Mouse (Mus musculus) lung, embryonic 15.5 days (tissue): ENCODE measurements at regions not wholly inside any gene's neighbourhood (a gene's known extent, or its start where the extent isn't known, plus 50 kb on each side); places are given as distances from the start of the nearest gene placed in this dataset.
A peak's percentile ranks its signal among the peaks of the same experiment; 100 is the strongest.

Experiments
- ATAC-seq: fragments of 200-750 bp; cut with Nextera tagmentation; 2 replicates; pipeline ENCODE4 v1.8.0; 2017; ENCODE audit warnings: moderate number of reproducible peaks, borderline replicate concordance; ENCODE audit not compliant: low FRiP score, low TSS enrichment; ENCODE audit errors: extremely low read depth
- H3K27ac ChIP-seq: fragments of 300-500 bp; sonication (generic); 2 replicates; pipeline ENCODE4 v1.5.1; 2015; ENCODE audit warnings: moderate library complexity, mild to moderate bottlenecking, inconsistent platforms
- H3K27me3 ChIP-seq: fragments of 300-500 bp; sonication (generic); 2 replicates; pipeline ENCODE4 v1.6.1; 2015; ENCODE audit warnings: inconsistent platforms
- H3K36me3 ChIP-seq: fragments of 300-500 bp; sonication (generic); 2 replicates; pipeline ENCODE4 v1.6.1; 2015; ENCODE audit warnings: inconsistent platforms
- H3K4me1 ChIP-seq: fragments of 300-500 bp; sonication (generic); 2 replicates; pipeline ENCODE4 v1.6.1; 2015; ENCODE audit warnings: inconsistent platforms
- H3K4me2 ChIP-seq: fragments of 300-500 bp; sonication (generic); 2 replicates; pipeline ENCODE4 v1.6.1; 2015; ENCODE audit warnings: inconsistent platforms, mild to moderate bottlenecking, moderate library complexity
- H3K4me3 ChIP-seq: fragments of 300-500 bp; sonication (generic); 2 replicates; pipeline ENCODE4 v1.5.1; 2015; ENCODE audit warnings: mild to moderate bottlenecking, inconsistent platforms
- H3K9ac ChIP-seq: fragments of 300-500 bp; sonication (generic); 2 replicates; pipeline ENCODE4 v1.6.1; 2015; ENCODE audit warnings: inconsistent platforms
- H3K9me3 ChIP-seq: fragments of 300-500 bp; sonication (generic); 2 replicates; pipeline ENCODE4 v1.6.1; 2016; ENCODE audit warnings: inconsistent platforms
- WGBS: fragments of 180-500 bp; shearing (Covaris S2); methylation state at CpG from one replicate; pipeline ENCODE4 v1.1.7; 2015; 5-methylcytosine and 5-hydroxymethylcytosine counted together

DNA sequence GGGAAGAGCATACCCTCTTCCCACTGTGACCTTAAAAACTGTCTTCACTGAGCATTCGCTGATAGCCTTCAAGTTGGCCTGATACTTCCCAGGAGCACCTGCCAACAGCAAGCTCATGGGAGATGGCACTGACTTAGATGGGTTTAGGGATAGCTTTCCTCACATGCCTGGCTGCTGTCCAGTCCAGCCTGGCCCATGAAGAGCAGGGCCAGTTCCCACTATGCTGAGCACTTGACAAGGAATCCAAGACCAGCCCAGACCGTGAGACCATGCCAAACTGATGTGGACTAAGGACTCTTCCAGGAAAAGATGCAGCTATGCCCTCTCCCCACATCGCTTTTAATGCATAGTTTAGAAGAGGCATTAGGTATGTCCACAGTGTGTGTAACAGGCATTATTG lies 155.0 kb downstream of the Snx10 start:
- no peak for ATAC-seq
- 0 out of 2 replicates have a peak, but pooled peaks cover 5% of the 10 kb centered on the region for H3K27me3 ChIP-seq
- no peaks in the 10 kb centered on the region for H3K4me1 ChIP-seq
- H3K9me3 ChIP-seq: no peaks in the 10 kb centered on the region
- no peak overlapping the region for H3K27ac ChIP-seq
- no peaks in the 10 kb centered on the region for H3K36me3 ChIP-seq
- H3K4me3 ChIP-seq: no peak overlapping the region
- H3K4me2 ChIP-seq: no peak overlapping the region
- WGBS: 84% methylated on average over 3 of the region's 3 CpGs
- no peak overlapping the region for H3K9ac ChIP-seq

DNA sequence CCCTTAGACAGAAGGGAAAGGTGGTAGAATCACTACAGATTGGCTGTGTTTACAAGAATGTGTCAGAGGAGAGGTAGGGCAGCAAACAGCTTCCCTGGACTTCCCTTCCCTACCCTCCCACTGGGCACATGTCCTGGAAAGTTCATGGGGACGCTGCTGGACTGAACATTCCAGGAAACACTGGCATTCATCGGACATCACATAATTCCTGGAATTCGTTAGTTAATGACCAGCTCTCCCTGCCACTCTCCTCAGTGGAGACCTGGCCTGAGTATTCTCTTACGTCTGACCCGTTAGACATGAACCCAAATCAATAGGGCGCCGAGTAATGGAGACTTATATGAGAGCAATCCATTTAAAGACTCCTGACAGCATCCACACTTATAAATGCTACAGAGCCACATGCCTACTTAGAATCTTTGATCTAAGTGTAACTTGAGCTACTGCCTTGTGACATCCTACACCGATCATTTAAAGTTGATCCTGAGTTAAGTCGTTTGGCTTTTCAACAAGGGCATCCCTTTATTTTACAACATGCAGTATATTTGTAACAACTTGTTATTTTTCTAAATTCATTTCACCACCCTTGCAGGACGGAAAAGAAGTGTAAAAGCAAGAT lies 156.6 kb downstream of the Snx10 start:
- H3K9ac ChIP-seq: no peak overlapping the region
- ATAC-seq: no peak
- H3K9me3 ChIP-seq: no peaks in the 10 kb centered on the region
- H3K4me1 ChIP-seq: no peaks in the 10 kb centered on the region
- H3K36me3 ChIP-seq: no peaks in the 10 kb centered on the region
- H3K27ac ChIP-seq: no peak overlapping the region
- H3K4me2 ChIP-seq: no peak overlapping the region
- H3K4me3 ChIP-seq: no peak overlapping the region
- 50% methylated on average over 10 of the region's 10 CpGs for WGBS
- 0 out of 2 replicates have a peak, but pooled peaks cover 5% of the 10 kb centered on the region for H3K27me3 ChIP-seq

DNA sequence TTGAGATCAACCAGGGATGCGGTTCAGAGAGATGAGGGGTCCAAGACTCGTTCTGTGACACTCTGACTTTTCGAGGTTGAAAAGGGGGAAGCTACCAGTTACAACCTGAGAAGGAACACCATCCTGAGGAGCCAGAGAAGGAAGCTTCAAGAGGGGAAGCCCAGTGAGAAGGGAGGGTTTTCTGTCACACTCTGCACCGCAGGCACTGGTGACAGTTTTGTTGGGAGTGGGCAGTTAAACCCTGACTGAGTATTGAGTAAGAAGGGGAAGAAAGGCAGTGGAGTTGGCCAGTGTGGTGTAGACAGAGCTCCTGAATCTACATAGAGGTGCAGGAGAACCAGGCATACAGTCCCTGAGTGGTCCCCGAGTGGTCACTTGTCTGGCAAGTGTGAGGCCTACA lies 159.4 kb downstream of the Snx10 start:
- H3K27me3 ChIP-seq: no peaks in the 10 kb centered on the region
- WGBS: 86% methylated on average over 5 of the region's 5 CpGs
- H3K27ac ChIP-seq: no peak overlapping the region
- no peak for ATAC-seq
- H3K4me1 ChIP-seq: no peaks in the 10 kb centered on the region
- no peaks in the 10 kb centered on the region for H3K9me3 ChIP-seq
- H3K9ac ChIP-seq: no peak overlapping the region
- no peak overlapping the region for H3K4me2 ChIP-seq
- no peak overlapping the region for H3K4me3 ChIP-seq
- no peaks in the 10 kb centered on the region for H3K36me3 ChIP-seq

- H3K4me1 ChIP-seq: no peaks in the 10 kb centered on the region
- H3K27ac ChIP-seq: no peak overlapping the region
- no peaks in the 10 kb centered on the region for H3K36me3 ChIP-seq
- H3K4me2 ChIP-seq: no peak overlapping the region
- H3K9ac ChIP-seq: no peak overlapping the region
- 44% methylated on average over 8 of the region's 8 CpGs for WGBS
- H3K27me3 ChIP-seq: no peaks in the 10 kb centered on the region
- no peak overlapping the region for H3K4me3 ChIP-seq
- ATAC-seq: 0 out of 2 replicates have a peak, but pooled peaks have one; percentile 19
- H3K9me3 ChIP-seq: no peaks in the 10 kb centered on the region
Measured at GRCm38 (mm10) chr6:51685651-51686287, 162.1 kb downstream of the Snx10 start.

DNA sequence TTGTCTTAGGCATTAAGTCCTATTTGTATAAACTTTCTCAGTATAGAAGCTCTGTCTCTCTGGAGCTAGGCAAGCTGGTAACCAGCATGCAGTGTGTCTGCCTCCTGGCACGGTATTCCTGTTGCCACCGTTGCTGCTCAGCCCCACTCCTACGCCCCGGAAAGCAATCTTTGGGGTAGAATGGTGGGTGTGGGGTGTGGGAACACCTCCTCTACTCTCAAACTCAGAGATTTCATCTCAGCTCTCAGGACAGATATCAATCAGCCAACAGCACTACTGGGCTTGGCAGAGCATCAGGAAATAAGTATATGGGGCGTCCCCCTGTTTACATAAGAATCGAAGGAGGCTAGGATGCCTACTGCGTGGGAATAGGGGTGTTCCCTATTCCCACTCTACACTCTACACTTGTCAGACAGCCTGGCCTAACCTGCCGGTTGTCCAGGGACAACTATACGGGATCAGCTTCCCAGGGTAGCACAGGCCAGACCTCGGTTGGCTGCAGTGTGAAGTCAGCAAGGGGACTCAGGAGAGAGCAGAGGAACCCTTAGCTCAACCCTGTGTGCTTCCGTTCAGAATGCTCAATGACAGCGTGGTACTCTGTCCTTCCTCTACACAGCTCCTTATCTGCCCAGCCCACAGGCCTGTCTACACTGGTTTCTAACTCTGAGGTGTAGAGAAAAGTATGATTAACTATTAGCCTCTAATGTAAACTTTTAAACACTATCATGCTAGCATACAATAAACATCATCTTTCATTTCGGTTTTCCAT lies 167.3 kb downstream of the Snx10 start:
- no peak overlapping the region for H3K9ac ChIP-seq
- no peaks in the 10 kb centered on the region for H3K27me3 ChIP-seq
- no peak overlapping the region for H3K4me3 ChIP-seq
- ATAC-seq: no peak
- no peak overlapping the region for H3K27ac ChIP-seq
- no peak overlapping the region for H3K4me2 ChIP-seq
- 0 out of 2 replicates have a peak, but pooled peaks cover 3% of the 10 kb centered on the region for H3K4me1 ChIP-seq
- no peaks in the 10 kb centered on the region for H3K9me3 ChIP-seq
- H3K36me3 ChIP-seq: no peaks in the 10 kb centered on the region
- WGBS: 67% methylated on average over 13 of the region's 13 CpGs

DNA sequence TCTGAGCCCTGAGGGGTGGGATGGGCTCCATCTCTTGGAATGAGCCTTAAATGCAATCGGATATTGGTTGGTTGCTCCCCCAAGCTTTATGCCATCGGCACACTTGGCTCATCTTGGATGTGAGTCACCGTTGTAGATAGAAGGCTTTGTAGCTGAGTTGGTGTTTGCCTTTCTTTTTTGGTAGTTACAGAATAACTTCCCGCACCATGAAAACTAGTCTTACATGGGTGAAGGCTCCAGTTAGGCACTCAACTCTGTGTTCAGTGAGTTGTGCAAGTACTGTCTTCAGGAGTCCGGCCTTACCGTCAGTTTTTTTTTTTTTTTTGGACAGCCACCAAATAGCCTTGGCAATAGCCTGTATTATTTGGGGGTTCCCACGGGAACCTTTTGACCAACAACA lies 170.3 kb downstream of the Snx10 start:
- Histone ChIP-seq H3K4me2 (no peak overlapping the region), H3K4me1 (0 out of 2 replicates have a peak, but pooled peaks cover 3% of the 10 kb centered on the region), H3K9me3 (no peaks in the 10 kb centered on the region), H3K36me3 (no peaks in the 10 kb centered on the region), H3K27ac (no peak overlapping the region), H3K27me3 (no peaks in the 10 kb centered on the region), H3K4me3 (no peak overlapping the region), H3K9ac (no peak overlapping the region)
- 68% methylated on average over 7 of the region's 7 CpGs for WGBS
- no peak for ATAC-seq

GRCm38 (mm10) chr6:51696396-51696795 lies 172.7 kb downstream of the Snx10 start:
- H3K27me3 ChIP-seq: no peaks in the 10 kb centered on the region
- no peaks in the 10 kb centered on the region for H3K9me3 ChIP-seq
- 84% methylated on average over 7 of the region's 7 CpGs for WGBS
- H3K4me2 ChIP-seq: no peak overlapping the region
- no peak overlapping the region for H3K9ac ChIP-seq
- H3K4me3 ChIP-seq: no peak overlapping the region
- no peak for ATAC-seq
- H3K4me1 ChIP-seq: 0 out of 2 replicates have a peak, but pooled peaks cover 2% of the 10 kb centered on the region
- no peak overlapping the region for H3K27ac ChIP-seq
- no peaks in the 10 kb centered on the region for H3K36me3 ChIP-seq

- no peaks in the 10 kb centered on the region for H3K9me3 ChIP-seq
- WGBS: 87% methylated on average over 3 of the region's 3 CpGs
Measured at GRCm38 (mm10) chr6:51697754-51698153, 174.1 kb downstream of the Snx10 start.

DNA sequence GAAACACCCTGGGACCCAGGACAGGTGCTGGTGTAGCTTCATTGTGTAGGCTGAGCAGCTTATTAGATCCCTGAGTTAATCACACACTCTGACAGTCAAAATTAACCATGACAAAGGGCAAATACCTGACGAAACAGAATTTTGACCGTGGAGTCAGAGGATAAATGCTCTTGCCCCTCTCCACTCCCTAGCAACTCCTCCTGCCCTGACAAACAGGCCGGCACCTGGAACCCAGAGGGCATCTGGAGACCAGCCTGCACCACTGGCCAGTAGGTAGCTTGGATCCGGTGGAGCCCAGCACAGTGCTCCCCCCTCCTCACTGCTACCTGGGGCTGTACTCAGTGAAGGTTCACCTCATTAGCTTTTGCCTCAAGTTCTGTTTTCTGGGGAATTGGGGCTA lies 174.5 kb downstream of the Snx10 start:
- Histone ChIP-seq H3K27me3 (no peaks in the 10 kb centered on the region), H3K4me3 (no peak overlapping the region), H3K4me2 (no peak overlapping the region), H3K4me1 (0 out of 2 replicates have a peak, but pooled peaks cover 4% of the 10 kb centered on the region), H3K9ac (no peak overlapping the region), H3K9me3 (no peaks in the 10 kb centered on the region), H3K27ac (no peak overlapping the region), H3K36me3 (no peaks in the 10 kb centered on the region)
- 67% methylated on average over 4 of the region's 4 CpGs for WGBS
- no peak for ATAC-seq

More at GRCm38 (mm10) chr6:51697754-51698153, 174.1 kb downstream of the Snx10 start:
- no peak overlapping the region for H3K27ac ChIP-seq
- ATAC-seq: no peak
- H3K4me1 ChIP-seq: 0 out of 2 replicates have a peak, but pooled peaks cover 4% of the 10 kb centered on the region
- H3K27me3 ChIP-seq: no peaks in the 10 kb centered on the region
- H3K4me3 ChIP-seq: no peak overlapping the region
- no peaks in the 10 kb centered on the region for H3K36me3 ChIP-seq
- H3K4me2 ChIP-seq: no peak overlapping the region
- H3K9ac ChIP-seq: no peak overlapping the region

DNA sequence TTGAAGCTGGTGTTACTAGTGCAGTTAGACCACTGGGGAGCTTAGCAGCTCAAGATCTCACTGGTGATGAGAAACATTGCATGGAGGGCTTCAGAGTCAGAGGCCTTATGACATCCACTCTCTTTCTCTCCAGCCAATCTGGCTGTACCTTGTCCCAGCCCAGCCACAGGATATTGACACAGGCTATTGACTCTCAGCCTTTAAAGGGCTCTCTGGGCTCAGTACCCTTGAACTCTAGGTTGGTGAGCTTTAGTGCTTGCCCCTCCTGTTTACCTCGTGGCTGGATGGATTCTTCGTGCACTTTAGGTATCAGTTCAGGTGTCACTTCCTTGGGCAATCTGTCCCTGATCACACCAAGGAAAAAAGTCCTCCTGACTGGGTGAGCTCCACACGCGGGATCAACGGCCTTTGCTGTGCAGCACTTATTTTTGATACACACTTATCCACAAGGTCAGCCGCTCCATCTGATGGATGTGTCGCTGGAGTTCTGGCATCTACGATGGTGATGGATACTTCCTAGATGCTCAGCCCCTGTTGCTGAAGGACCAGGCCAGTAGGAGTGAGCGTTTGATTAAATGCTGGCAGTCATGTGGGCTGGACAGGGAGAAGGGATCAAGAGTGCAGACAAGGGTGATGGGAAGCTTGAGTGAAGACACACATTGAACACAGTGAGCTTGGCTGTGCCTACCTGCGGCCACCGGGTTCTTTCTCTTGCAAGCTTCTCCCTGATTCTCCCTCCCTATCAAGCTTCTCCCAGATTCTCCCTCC lies 177.7 kb downstream of the Snx10 start:
- H3K4me2 ChIP-seq: no peak overlapping the region
- H3K36me3 ChIP-seq: no peaks in the 10 kb centered on the region
- H3K9ac ChIP-seq: no peak overlapping the region
- 59% methylated on average over 11 of the region's 11 CpGs for WGBS
- 0 out of 2 replicates have a peak, but pooled peaks cover 4% of the 10 kb centered on the region for H3K4me1 ChIP-seq
- no peak overlapping the region for H3K27ac ChIP-seq
- no peaks in the 10 kb centered on the region for H3K9me3 ChIP-seq
- no peak overlapping the region for H3K4me3 ChIP-seq
- H3K27me3 ChIP-seq: no peaks in the 10 kb centered on the region
- no peak for ATAC-seq

DNA sequence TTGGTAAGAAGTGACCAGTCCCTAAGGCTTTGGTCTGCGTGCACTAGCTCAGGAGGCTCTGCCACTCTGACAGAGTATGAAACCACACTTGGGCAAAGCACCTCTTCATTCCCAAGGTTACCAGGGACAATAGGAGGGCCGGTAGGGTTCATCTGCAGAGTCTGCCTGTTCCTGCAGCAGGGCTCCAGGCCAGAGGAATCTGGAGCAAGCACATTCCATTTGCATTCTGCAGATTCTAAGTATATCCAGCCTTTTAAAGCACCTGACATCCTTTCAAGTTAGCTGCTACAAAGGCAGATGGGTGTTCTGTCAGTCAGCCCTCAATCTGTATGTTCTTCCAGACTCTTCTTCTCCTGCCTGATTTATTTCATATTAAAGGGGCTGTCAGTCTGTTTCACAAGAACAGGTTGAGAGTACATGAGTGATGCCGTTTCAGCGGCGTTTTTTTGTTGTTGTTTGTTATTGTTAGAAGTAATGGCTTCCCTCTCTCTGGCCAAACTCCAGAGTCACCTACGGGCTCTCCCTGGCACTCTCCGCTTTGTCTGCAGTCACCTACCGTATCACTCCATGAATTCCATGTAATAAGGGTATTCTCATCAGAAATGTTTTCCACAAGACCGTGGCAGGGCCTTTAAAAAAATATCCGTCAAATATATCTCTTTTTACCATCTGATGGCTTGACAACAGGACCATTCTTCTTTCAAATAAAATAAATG lies 178.9 kb downstream of the Snx10 start:
- WGBS: 62% methylated on average over 10 of the region's 10 CpGs
- H3K9ac ChIP-seq: no peak overlapping the region
- H3K9me3 ChIP-seq: no peaks in the 10 kb centered on the region
- H3K27ac ChIP-seq: no peak overlapping the region
- H3K27me3 ChIP-seq: no peaks in the 10 kb centered on the region
- no peaks in the 10 kb centered on the region for H3K36me3 ChIP-seq
- no peak overlapping the region for H3K4me2 ChIP-seq
- no peak overlapping the region for H3K4me3 ChIP-seq
- H3K4me1 ChIP-seq: 0 out of 2 replicates have a peak, but pooled peaks cover 7% of the 10 kb centered on the region
- ATAC-seq: no peak
